17 mouse cellular contexts compared by ENCODE assay signal in genomic region chr6:49701453-49701852, GRCm38 (mm10).
"Had no signal": no experiment of that assay in that cellular context is flagged by ENCODE, and none has a peak within 500 bp of the region (broad histone marks: within the 10 kb centered on the region; RNA-seq: fewer than 3 reads in every experiment).

No protein-coding gene starts in this region.

- H3K36me3 ChIP-seq: lung, embryonic 15.5 days; midbrain, embryonic 13.5 days; midbrain, embryonic 15.5 days; neural tube, embryonic 12.5 days; stomach, embryonic 15.5 days had no signal

- ATAC-seq: lung, postnatal 0 days; midbrain, embryonic 13.5 days; midbrain, embryonic 15.5 days had no signal

- H3K9me3 ChIP-seq: lung, embryonic 15.5 days; megakaryocyte, embryonic 14.5 days; midbrain, embryonic 13.5 days; midbrain, embryonic 15.5 days; neural tube, embryonic 12.5 days; stomach, embryonic 15.5 days had no signal

- H3K27ac ChIP-seq: lung, embryonic 15.5 days; macrophage; midbrain, embryonic 13.5 days; midbrain, embryonic 15.5 days; neural tube, embryonic 12.5 days; stomach, embryonic 15.5 days; stomach, postnatal 0 days had no signal

- H3K9ac ChIP-seq: lung, embryonic 15.5 days; midbrain, embryonic 13.5 days; midbrain, embryonic 15.5 days; neural tube, embryonic 12.5 days; stomach, embryonic 15.5 days had no signal

- H3K4me3 ChIP-seq: lung, embryonic 15.5 days; megakaryocyte, embryonic 14.5 days; midbrain, embryonic 13.5 days; midbrain, embryonic 15.5 days; neural tube, embryonic 12.5 days; stomach, embryonic 15.5 days had no signal

- DNase-seq: lung, adult 2 months; lung, postnatal 14 days; lung, postnatal 36 days; right cerebral cortex, postnatal 14 days; thymus, adult 18-20 months; thymus, postnatal 14 days; thymus, postnatal 36 days had no signal

- H3K4me1 ChIP-seq: lung, embryonic 15.5 days; megakaryocyte, embryonic 14.5 days; midbrain, embryonic 13.5 days; midbrain, embryonic 15.5 days; neural tube, embryonic 12.5 days; stomach, embryonic 15.5 days had no signal

- H3K27me3 ChIP-seq: lung, embryonic 15.5 days; midbrain, embryonic 13.5 days; midbrain, embryonic 15.5 days; neural tube, embryonic 12.5 days; stomach, embryonic 15.5 days had no signal

- H3K4me2 ChIP-seq: lung, embryonic 15.5 days; midbrain, embryonic 11.5 days; midbrain, embryonic 13.5 days; midbrain, embryonic 15.5 days; neural tube, embryonic 12.5 days; stomach, embryonic 15.5 days had no signal
